Mouse (Mus musculus): ENCODE results near the gene Ppp4r3a.

DNA sequence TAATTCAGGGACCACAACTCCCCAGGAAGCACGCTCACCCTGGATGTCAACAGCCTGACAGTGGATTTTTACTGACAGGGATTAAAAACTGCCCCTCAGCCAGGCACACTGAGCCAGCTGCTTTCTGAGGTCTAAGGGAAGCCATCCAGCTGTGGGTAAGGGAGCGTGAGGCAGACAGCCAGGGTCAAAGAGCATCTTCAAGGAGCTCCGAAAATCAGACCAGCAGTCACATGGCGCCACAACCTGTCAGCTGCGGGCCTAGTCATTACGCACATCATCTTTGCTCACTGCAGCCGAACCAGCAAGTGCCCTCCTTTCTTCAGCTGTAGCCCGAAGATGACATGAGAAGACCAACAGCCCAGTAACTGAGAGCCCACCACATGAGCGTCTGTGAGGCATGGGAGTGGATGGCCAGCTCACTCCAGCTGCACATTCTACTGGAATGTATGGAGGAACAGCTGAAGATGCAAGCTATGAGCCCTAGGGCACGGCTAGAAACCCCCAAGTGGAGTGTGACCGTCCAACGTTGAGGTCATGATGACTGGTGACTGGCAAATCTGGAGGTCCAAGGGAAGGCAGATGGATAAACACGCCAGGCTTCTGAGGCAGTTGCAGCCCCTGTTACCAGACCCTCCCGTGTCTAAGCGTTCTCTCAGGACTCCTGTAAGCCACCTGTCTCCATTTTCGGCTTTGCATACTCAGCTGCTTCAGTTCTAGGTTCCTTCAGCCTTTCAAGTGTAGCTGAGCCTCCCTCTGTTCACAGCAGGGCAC, 87.7 kb downstream of the Ppp4r3a start:
- no peak for TF ChIP-seq CTCF (IDR thresholded peaks at IDR 0.05; ENCODE audit: low read depth)
- TF ChIP-seq EP300 (optimal IDR thresholded peaks at IDR 0.05): no peak
